Mouse (Mus musculus) E14TG2a.4 (cell line): ENCODE measurements around the gene Htatip2.
A peak's percentile ranks its signal among the peaks of the same experiment; 100 is the strongest.

Experiments
- H3K27me3 ChIP-seq: 2 replicates; pipeline ENCODE4 v1.6.1; 2014; ENCODE audit warnings: low read length, control low read depth; ENCODE audit not compliant: insufficient read depth
- H3K36me3 ChIP-seq: 2 replicates; pipeline ENCODE4 v1.6.1; 2014; ENCODE audit warnings: low read length, control low read depth; ENCODE audit not compliant: insufficient read depth
- H3K4me1 ChIP-seq: replicated peaks from 2 replicates; pipeline ENCODE4 v1.6.1; 2014; ENCODE audit warnings: low read depth, low read length, control low read depth
- H3K4me3 ChIP-seq: replicated peaks from 2 replicates; pipeline ENCODE4 v1.5.1; 2014; ENCODE audit warnings: mild to moderate bottlenecking, low read length
- H3K9me3 ChIP-seq: 2 replicates; pipeline ENCODE4 v1.6.1; 2014; ENCODE audit warnings: low read length, control low read depth
- CTCF ChIP-seq: conservative IDR thresholded peaks from 2 replicates; pipeline ENCODE4 v1.5.1; 2014; ENCODE audit warnings: low read length
- NANOG ChIP-seq: IDR thresholded peaks from 2 replicates; pipeline ENCODE4 v1.6.1; 2014; ENCODE audit warnings: borderline replicate concordance, low read length, mixed read lengths
- POU5F1 ChIP-seq: IDR thresholded peaks from 2 replicates; pipeline ENCODE4 v1.6.1; 2014; ENCODE audit warnings: low read length, borderline replicate concordance

The Htatip2 gene

GRCm38 (mm10) chr7:49758934-49759571 lies at the start of gene Htatip2:
Htatip2 (plus strand) TSS chr7:49759115.
- Histone ChIP-seq H3K27me3 (peaks cover 37% of the 10 kb centered on the region), H3K4me3 (peak within 1 kb of the TSS; percentile 82), H3K4me1 (peaks cover 50% of the 10 kb centered on the region), H3K36me3 (no peaks in the 10 kb centered on the region), H3K9me3 (no peaks in the 10 kb centered on the region)
- TF ChIP-seq CTCF (no peak), NANOG (no peak), POU5F1 (no peak)

GRCm38 (mm10) chr7:49709381-49710021 lies 49.4 kb upstream of the Htatip2 start:
- Histone ChIP-seq H3K36me3 (no peaks in the 10 kb centered on the region), H3K4me3 (no peak overlapping the region), H3K9me3 (no peaks in the 10 kb centered on the region), H3K4me1 (peaks cover 15% of the 10 kb centered on the region), H3K27me3 (no peaks in the 10 kb centered on the region)
- TF ChIP-seq POU5F1 (no peak), CTCF (no peak), NANOG (no peak)

GRCm38 (mm10) chr7:49717942-49718733 lies 40.8 kb upstream of the Htatip2 start:
- Histone ChIP-seq H3K4me3 (no peak overlapping the region), H3K36me3 (no peaks in the 10 kb centered on the region), H3K4me1 (no peaks in the 10 kb centered on the region), H3K9me3 (no peaks in the 10 kb centered on the region), H3K27me3 (peaks cover 8% of the 10 kb centered on the region; the same call in 1 of the 2 replicates)
- TF ChIP-seq POU5F1, result no peak
- no peak for TF ChIP-seq CTCF
- TF ChIP-seq NANOG, result no peak

GRCm38 (mm10) chr7:49734342-49734741 lies 24.6 kb upstream of the Htatip2 start:
- H3K9me3 ChIP-seq, result no peaks in the 10 kb centered on the region
- TF ChIP-seq NANOG (no peak), POU5F1 (no peak), CTCF (no peak)
- no peak overlapping the region for H3K4me3 ChIP-seq
- H3K36me3 ChIP-seq, result no peaks in the 10 kb centered on the region
- H3K4me1 ChIP-seq, result no peaks in the 10 kb centered on the region
- peaks cover 11% of the 10 kb centered on the region for H3K27me3 ChIP-seq

- H3K4me1 ChIP-seq, result peaks cover 11% of the 10 kb centered on the region
- no peaks in the 10 kb centered on the region for H3K9me3 ChIP-seq
- TF ChIP-seq CTCF (no peak), POU5F1 (no peak), NANOG (no peak)
- H3K4me3 ChIP-seq, result no peak overlapping the region
- H3K27me3 ChIP-seq, result peaks cover 13% of the 10 kb centered on the region; the same call in 1 of the 2 replicates
- H3K36me3 ChIP-seq, result no peaks in the 10 kb centered on the region
Measured at GRCm38 (mm10) chr7:49739448-49739847, 19.5 kb upstream of the Htatip2 start.

GRCm38 (mm10) chr7:49741474-49741873 lies 17.4 kb upstream of the Htatip2 start:
- peaks cover 11% of the 10 kb centered on the region for H3K4me1 ChIP-seq
- no peaks in the 10 kb centered on the region for H3K9me3 ChIP-seq
- no peak overlapping the region for H3K4me3 ChIP-seq
- no peak for TF ChIP-seq POU5F1
- TF ChIP-seq NANOG, result peak; percentile 34; the same call in 1 of the 2 replicates
- H3K27me3 ChIP-seq, result peaks cover 13% of the 10 kb centered on the region; the same call in 1 of the 2 replicates
- no peaks in the 10 kb centered on the region for H3K36me3 ChIP-seq

GRCm38 (mm10) chr7:49741923-49742322 lies 17.0 kb upstream of the Htatip2 start:
- TF ChIP-seq NANOG, result no peak
- no peak for TF ChIP-seq POU5F1
- TF ChIP-seq CTCF, result no peak
- Histone ChIP-seq H3K27me3 (peaks cover 13% of the 10 kb centered on the region; the same call in 1 of the 2 replicates), H3K36me3 (no peaks in the 10 kb centered on the region), H3K9me3 (no peaks in the 10 kb centered on the region), H3K4me1 (peaks cover 11% of the 10 kb centered on the region), H3K4me3 (no peak overlapping the region)

- H3K27me3 ChIP-seq, result peaks cover 9% of the 10 kb centered on the region
- H3K36me3 ChIP-seq, result no peaks in the 10 kb centered on the region
- TF ChIP-seq POU5F1 (no peak), CTCF (peak; percentile 76), NANOG (no peak)
- H3K9me3 ChIP-seq, result no peaks in the 10 kb centered on the region
- peaks cover 21% of the 10 kb centered on the region for H3K4me1 ChIP-seq
- no peak overlapping the region for H3K4me3 ChIP-seq
Measured at GRCm38 (mm10) chr7:49751148-49751547, 7.8 kb upstream of the Htatip2 start.
